Mouse (Mus musculus) right cerebral cortex, postnatal 25 days (tissue): Measurements from ENCODE around the gene Cachd1.

Source experiments
- DNase-seq: peaks from one replicate; pipeline ENCODE4 v3.0.0; 2022

Cachd1 gene

DNA sequence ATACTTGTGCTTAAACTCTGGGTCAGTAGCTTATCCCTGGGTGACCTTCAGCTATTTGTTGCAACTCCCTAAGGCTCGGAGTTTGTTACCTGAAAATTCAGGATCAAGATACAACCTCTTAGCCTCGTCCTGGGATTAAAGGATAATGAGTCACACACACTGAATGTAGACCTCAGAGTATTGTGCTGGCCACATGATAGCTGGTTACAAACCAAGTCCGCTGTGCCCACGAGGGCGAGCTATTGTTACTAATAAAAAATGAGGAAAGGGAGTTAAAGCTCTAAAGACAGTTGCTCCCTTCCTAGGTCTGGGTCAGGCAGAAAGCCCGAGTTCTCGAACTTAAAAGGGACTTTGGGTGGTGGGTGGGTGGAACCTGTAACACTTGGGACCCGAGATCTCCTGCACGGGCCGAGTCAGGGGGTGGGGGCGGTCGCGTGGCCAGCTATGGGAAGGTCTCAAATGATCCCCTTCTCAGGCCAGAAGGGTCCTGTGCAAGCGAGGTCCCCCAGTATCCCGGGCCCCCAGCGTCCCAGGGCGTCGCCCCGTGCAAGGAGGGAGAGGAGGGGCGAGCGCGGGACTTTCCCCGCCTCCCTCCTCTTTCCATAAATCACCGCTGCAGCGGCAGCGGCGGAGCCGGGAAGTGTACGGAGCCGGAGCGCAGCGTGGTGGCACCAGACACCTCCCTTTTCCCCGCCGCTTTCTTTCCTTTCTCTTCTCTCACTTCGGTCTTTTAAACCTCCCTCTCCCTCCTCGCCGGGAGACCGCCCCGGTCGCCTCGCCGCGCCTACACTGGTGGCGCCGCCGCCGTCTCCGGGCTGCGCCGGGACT is at the start of gene Cachd1:
Gene Cachd1, plus strand, starts transcription at position 633 of the 828 bp plus-strand sequence.
- DNase-seq: no peak

GRCm38 (mm10) chr4:100728896-100729479 is 47.5 kb upstream of the Cachd1 start:
- DNase-seq: no peak

GRCm38 (mm10) chr4:100735098-100735935 is 41.2 kb upstream of the Cachd1 start:
- no peak for DNase-seq

- no peak for DNase-seq
Measured at GRCm38 (mm10) chr4:100735936-100736349, 40.5 kb upstream of the Cachd1 start.

- DNase-seq: no peak
Measured at GRCm38 (mm10) chr4:100743615-100744014, 32.9 kb upstream of the Cachd1 start.

GRCm38 (mm10) chr4:100752278-100752677 is 24.2 kb upstream of the Cachd1 start:
- no peak for DNase-seq

DNA sequence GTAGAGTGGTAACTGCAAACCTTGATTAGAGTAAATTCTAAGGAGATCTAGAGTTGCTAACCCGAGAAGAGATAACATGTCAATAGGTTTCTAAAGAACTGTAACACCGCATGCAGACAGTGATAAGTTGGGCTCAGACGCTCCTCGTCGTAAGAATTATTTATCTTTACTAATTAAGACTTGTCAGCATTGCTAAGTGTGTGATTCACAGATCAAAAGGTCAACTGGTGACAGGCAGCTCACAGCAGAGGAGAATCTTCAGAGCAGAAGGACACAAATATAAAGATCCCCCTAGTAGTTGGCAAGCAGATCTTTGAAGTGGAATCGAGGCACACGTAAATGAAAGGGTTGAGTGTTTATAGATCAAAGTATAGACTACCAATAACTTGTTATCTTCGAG is 20.8 kb upstream of the Cachd1 start:
- no peak for DNase-seq

DNA sequence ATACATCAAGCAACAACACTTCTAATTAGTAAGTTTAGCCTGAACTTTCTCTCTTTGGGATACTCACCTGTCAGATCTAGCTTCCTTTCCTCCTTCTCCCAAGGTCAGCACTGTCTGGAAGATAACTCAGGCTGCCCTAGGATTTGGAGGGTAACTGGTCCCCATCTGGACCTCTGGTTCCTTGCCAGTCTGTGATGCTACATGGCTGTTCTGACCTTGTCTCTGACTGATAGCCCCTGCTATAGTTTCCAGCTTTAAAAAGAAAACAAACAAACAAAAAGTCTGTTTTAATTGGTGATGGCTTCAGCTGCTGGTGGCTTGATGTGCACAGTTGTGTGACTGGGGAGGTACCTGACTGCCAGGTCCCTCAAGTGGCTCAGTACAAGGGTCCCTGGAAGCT is 20.0 kb upstream of the Cachd1 start:
- no peak for DNase-seq

- DNase-seq: no peak
Measured at GRCm38 (mm10) chr4:100758265-100758898, 18.1 kb upstream of the Cachd1 start.

- DNase-seq: no peak
Measured at GRCm38 (mm10) chr4:100759603-100760002, 16.9 kb upstream of the Cachd1 start.

GRCm38 (mm10) chr4:100760416-100760815 is 16.1 kb upstream of the Cachd1 start:
- DNase-seq: no peak

DNA sequence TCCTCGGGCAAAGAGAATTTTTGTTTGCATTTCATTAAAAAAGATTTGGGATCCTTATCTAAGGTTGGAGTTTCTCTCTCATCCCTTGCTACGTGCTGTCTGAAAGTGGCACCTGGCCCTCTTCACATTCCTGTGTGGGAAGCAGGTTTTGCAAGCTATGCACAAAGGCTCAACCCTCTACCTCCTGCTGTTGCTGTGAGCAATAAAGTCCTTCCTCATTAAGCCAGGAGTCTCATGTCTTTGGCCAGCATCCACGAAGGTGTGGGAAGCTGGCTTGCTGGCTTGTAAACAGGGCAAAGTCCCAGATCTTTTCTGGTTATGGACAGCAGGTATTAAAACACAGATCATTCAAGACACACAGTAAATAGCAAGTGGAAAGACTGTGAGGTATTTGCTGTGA is 7.9 kb upstream of the Cachd1 start:
- DNase-seq: no peak

GRCm38 (mm10) chr4:100776871-100777375 is 448 bp downstream of the Cachd1 start:
- peak; percentile 60 for DNase-seq

DNA sequence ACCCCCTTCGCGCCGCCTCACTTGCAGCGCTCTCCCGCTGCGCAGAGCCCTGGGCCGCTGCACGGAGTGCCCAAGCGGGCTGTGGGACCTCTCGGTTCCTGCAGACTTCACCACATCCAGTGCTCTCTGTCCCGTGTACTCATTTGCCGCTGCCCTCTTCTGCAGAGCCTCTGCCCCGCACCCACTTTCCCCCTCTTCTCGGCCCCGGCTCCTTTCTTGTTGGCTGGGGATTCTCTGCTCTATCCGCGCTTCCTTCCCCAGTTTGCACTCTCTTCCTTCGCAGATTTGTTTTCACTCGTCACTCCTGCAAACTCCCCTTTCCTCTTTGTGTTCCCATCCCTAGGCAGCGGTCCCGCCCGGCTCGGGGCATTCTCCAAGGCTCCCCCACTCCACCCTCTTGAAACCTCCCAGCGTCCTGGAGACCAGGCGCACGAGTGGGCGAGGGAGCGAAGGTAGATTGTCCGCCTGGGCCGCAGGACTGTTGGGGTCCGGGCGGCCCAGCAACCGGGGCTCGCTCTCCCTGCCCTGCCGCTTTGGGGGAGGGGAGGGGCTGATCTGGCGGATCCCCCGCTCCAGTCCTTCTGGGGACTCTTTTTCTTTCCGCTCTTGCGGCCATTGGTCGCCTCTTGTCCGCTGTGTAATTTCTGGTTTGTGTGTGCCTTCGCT is 1.0 kb downstream of the Cachd1 start:
- DNase-seq: peak; percentile 22

GRCm38 (mm10) chr4:100778082-100778481 is 1.6 kb downstream of the Cachd1 start:
- DNase-seq: no peak

GRCm38 (mm10) chr4:100779023-100779422 is 2.5 kb downstream of the Cachd1 start:
- no peak for DNase-seq

DNA sequence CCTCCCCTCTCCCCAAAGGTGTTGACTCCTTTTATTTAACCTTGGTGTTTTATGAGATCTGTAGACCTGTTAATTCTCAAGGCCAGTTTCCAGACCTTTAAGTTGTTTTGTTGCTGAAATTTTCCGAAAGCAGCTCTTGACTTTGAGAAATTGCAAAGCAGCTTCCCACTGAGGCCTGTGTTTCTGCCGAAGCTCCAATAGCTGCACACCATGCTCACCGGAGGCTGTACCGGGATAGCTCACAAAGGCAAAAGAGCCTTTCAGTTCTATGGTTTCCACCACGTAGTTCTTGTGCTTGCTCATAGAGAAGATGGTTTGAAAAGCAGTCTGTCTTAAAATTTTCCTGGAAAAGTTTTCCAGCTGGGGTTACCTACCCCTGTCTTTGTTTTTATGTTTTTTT is 3.2 kb downstream of the Cachd1 start:
- DNase-seq: no peak

- no peak for DNase-seq
Measured at GRCm38 (mm10) chr4:100780911-100781310, 4.4 kb downstream of the Cachd1 start.

DNA sequence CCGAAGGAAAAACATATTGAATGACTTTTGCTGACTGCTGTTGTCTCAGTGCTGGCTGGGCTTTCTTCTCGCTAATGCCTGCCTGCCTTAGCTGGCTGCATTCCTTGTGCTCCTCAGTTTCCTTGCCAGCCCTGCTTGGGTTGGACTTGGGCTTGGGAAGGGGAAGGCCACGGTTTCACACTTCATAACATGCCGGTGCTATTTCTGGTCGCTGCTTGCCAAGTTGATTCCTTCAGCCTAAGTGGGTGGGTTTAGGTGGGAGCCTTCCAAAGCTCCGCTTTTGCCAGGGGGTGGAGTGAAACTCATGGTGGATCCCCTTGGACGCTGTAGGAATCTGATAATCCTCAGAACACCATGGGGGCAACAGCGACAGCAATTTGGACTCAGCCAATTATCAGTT is 5.9 kb downstream of the Cachd1 start:
- no peak for DNase-seq

DNA sequence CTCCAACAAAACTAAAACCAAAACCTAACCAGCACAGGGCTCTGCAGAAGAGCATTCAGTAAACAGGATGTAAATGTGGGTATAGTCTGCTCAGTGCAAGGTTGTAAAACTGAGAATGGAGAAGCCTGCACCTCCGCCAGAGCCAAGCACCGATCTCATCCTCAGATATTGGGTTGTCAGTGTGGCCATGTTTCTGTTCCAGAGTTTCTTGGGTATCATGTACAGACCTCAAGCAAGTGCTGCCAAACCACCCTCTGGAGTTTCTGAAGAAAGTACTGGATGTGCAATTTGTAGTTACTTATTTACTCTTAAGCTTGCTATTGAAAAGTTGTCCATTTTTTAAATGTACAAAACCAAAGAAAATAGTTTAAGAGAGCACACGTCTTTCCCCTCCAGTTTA is 6.4 kb downstream of the Cachd1 start:
- DNase-seq: no peak

DNA sequence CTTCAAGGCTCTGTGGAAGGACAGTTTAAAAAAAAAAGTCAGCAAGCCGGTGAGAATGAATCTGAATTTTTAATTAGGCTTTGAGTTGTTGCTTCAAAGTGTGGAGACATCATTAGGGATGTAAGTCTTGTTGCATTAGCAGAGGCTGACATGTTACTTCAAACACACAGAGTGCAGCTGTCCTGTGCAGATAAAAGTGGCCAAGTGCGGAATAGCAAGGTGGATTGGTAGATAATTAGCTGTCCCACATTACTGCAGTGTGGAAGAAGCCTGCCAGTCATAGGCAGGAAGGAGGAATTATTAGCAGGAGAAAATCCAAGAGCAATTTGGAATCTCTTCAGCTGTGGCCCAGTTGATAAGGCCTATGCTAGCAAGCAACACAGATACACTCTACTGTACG is 10.7 kb downstream of the Cachd1 start:
- DNase-seq: no peak

DNA sequence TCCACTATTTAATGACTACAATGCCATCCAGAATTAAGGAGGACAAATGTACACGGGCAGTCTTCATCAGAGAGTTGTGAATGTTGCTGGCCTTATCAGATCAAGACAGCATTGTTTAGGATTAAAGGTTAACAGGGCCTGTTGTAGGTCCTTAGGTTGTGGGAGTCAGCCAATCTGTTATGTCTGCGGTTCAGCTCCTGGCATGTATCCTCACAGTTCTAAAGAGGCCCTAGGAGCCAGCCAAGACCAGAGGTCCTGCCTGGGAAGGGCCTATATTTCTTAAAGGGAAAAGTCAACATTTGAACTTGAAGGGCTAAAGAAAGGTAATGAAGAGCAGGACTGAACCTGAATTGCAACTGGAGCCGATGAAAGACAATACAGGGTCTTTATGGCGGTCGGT is 13.7 kb downstream of the Cachd1 start:
- DNase-seq: no peak
